Mouse (Mus musculus) layer of hippocampus, adult 2 months (tissue): ENCODE data around the gene Gins2. TPM values are rescaled to one million over a fixed set of nuclear protein-coding genes. Genes with fewer than 3 reads are reported as not detected.

Experiments used
- DNase-seq, 2 experiments: peaks; one replicate each; pipeline ENCODE4 v3.0.0; 2022; ENCODE audit warnings: low spot score in 2 of 2
- H3K27ac ChIP-seq: fragments of 200-600 bp; 2 replicates; pipeline ENCODE4 v1.8.1; 2022
- H3K4me3 ChIP-seq: fragments of 200-600 bp; 2 replicates; pipeline ENCODE4 v1.8.1; 2022; ENCODE audit warnings: mild to moderate bottlenecking
- CTCF ChIP-seq: fragments of 200-600 bp; conservative IDR thresholded peaks from 2 replicates; pipeline ENCODE4 v1.8.1; 2022; ENCODE audit warnings: antibody characterized with exemption, mild to moderate bottlenecking, moderate library complexity
- total RNA-seq, 2 experiments: library from RNA; stranded (reverse); gene quantifications; 2 replicates each; pipeline ENCODE4 v1.2.3; 2021

Gene Gins2
- total RNA-seq, 2 experiments from 2014 or later, result 5.2 to 6.2 TPM

DNA sequence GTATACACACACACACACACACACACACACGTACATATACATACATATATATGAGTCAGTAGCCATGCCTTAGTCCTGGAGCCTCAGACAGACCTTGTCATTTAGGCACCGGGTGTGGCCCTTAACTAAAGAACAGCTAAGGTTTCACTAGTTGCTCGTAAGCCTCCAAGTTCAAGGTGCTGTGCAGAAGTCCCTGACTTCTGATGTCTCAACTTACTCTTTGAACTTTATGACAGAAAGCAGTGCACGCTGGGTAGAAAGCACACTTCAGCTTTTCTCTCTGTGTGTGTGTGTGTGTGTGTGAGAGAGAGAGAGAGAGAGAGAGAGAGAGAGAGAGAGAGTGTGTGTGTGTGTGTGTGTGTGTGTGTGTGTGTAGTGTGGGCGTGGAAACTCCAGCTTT lies 44.9 kb downstream of the Gins2 start:
- no peak for TF ChIP-seq CTCF
- no peak overlapping the region for H3K27ac ChIP-seq
- DNase-seq, result no peak
- H3K4me3 ChIP-seq, result no peak overlapping the region

DNA sequence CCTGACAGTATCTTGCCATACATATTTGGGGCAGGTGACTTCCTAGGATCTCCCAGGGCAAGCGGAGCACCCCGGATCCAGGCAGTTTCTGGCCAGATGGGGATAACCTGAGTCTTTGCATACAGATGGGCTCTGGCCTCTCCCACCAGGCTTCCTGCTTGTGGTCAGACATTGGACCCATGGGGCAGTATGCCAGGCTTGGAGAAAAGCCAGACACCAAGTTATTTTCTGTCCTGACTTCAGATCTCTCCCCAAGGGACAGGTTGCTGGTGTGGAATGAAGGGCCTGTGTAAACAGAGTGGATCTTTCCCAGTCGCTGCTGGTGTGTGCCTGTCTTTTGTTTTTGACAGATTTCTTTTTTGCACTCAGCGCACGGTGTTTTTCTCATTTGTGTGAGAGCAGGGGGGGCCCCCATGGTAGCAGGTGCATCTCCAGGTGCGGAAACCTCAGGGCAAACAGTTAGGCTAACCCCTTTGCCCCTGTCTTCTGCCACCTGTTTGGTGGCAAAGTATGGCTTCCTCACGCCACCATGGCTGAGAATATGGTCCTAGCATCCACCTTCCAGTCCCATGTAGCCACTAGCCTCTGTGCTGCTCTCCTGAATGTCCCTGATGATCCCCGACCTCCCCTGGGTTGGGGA lies 45.6 kb downstream of the Gins2 start:
- Histone ChIP-seq H3K27ac (0 out of 2 replicates have a peak overlapping the region, but pooled peaks have one; percentile 1), H3K4me3 (no peak overlapping the region)
- TF ChIP-seq CTCF, result no peak
- no peak for DNase-seq

DNA sequence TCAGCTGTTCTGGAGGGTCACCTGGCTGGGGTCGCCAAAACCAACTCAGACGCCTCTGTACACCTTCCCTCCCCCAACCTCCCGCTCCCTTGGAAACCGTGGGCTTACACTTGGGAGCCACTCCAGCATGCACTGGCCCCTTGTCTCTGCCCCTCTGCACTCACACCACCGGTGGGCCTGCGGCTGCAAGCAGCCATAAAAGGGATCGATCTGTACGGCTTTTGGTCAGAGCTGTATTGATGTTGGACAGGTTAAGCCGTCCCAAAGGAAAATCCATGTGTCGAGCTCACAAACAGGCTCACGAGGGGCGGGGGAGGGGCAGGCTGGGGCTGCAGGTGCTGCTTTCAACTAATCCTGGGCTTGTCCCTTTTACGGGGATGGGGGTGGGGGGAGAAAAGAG lies 46.1 kb downstream of the Gins2 start:
- Histone ChIP-seq H3K27ac (peak overlapping the region; percentile 65; the same call in 1 of the 2 replicates), H3K4me3 (no peak overlapping the region)
- no peak for DNase-seq
- no peak for TF ChIP-seq CTCF

DNA sequence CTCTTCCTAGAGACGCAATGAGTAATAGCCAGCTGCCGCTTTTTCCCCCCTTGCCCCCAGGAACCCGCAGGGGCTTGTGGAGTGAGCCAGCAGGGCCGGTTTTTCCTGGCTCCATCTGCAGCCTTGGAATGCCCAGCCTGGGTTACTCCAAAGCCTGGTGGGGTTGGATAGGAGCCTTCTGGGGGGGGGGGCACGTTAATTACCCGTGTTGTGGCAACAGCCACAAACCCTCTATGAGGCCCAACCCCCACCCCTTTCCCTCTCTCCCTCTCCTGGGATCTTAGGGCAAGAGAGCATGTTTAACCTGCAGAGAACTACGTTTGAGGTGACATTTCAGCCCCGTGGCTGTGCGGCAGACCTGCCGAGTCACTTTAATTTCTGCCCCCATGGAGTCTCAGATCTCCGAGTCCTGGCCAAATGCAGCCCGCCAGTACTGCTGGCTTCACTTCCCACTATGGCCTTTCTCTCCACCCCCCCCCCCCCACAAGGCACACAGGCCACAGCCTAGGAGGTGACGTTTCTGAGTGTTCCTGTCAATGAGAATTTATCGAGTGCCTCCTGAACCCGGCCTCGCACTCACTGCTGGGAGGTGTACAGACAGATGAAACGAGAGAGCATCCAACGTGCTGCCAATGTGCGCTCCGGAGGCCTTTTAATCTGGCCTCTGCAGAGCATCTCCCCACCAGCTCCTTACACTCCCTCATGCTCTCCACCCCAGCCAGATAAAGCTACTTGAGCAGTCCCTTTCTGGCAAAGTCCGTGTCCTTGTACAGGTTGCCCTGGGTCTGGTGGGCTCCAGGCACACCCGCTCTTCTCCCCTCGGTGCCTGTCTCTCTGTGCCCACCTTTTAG lies 49.1 kb downstream of the Gins2 start:
- Histone ChIP-seq H3K4me3 (peak overlapping the region; percentile 60), H3K27ac (peak overlapping the region; percentile 99)
- no peak for DNase-seq
- no peak for TF ChIP-seq CTCF

DNA sequence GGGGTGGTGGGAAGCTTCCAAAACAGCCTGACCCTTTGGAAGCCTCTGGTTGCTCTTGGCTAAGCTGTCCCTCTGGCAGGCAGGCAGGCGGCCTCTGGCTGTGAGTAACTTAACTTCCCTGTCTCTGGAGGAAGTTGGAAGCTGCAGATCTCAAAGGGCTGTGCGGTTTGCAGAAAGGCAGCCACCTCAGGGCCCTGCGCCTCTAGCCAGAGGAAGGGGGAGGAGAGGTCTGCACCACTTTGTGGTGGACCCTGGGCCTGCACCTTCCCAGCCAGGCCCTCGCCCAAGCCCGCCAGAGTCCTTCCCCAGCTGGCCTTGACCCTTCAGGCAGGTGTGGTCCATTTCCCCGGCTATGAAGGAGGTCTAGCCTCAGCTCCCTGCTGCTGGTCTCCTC lies 49.7 kb downstream of the Gins2 start:
- H3K27ac ChIP-seq, result peak overlapping the region; percentile 99
- H3K4me3 ChIP-seq, result peak overlapping the region; percentile 60
- DNase-seq, result no peak
- TF ChIP-seq CTCF, result no peak

DNA sequence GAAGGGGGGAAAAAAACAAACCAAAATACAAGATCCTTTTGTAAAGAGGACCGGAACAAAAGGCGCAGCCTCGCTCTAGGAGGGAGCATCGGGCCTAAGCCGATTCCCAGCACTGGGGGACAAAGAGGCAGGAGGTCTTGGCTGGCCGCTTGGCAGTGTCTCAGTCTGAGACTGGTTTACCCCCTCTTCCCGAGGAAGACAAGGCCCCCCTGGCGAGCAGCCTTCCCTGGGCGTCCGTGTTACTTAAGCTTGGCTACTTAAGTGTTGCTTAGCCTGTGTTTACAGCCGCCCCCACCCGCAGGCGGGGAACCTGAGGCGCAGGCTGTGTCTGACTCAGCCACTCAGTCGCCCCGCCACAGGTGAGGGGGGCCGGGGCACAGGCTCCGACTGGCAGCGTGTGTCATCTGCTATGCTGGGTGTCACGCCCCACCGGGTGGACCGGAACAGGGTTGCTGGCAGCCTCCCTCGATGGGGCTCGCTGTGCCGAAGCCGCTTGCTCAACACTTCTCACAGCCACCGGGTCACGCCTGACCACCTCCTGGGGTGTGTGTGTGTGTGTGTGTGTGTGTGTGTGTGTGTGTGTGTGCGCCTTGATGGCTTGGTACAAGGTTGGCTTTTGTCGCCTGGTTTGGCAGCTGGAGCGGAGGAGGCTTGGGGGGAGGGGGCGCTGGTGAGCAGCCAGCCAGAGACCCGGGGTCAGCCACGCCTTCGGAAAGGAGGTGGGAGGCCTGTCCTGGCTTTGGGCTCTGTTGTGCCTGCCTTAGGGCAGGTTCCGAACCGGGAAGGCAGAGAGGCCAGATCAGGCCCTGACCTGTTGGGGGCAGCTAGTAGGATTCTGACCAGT lies 50.5 kb downstream of the Gins2 start:
- no peak for TF ChIP-seq CTCF
- peak overlapping the region; percentile 60 for H3K4me3 ChIP-seq

DNA sequence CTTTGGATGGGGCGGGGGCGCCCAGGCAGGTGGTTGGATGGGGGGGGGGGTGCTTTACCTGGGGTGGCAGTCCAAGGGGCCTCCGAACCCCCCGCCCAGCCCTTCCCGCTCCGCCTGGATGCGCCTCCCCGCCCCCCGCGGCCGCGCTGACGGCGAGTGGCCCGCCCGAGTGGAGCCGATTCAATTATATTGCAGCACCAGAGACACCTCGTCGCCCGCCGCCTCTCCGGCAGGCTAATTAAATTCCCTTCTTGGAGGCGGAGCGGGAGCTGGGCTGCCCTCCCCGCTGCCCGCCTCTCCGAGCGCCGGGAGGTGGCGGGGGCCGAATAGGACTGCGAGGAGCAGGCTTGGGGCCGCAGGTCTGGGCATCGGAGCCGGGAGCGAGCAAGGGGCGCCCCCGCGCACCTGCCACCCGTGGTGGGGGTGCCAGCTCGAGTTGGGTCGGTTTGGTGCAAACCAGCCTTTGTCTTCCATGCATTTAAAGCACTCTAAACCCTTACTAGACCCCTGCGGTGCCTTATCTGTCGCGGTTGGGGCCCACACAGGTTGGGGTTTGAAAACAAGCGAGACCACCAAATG lies 51.2 kb downstream of the Gins2 start:
- DNase-seq, result peak; percentile 63 to 67
- peak overlapping the region; percentile 60 for H3K4me3 ChIP-seq
- TF ChIP-seq CTCF, result no peak; the same call in 1 of the 2 replicates
- peak overlapping the region; percentile 99 for H3K27ac ChIP-seq

More for the DNA sequence above, 50.5 kb downstream of the Gins2 start:
- no peak for DNase-seq
- H3K27ac ChIP-seq, result peak overlapping the region; percentile 99

DNA sequence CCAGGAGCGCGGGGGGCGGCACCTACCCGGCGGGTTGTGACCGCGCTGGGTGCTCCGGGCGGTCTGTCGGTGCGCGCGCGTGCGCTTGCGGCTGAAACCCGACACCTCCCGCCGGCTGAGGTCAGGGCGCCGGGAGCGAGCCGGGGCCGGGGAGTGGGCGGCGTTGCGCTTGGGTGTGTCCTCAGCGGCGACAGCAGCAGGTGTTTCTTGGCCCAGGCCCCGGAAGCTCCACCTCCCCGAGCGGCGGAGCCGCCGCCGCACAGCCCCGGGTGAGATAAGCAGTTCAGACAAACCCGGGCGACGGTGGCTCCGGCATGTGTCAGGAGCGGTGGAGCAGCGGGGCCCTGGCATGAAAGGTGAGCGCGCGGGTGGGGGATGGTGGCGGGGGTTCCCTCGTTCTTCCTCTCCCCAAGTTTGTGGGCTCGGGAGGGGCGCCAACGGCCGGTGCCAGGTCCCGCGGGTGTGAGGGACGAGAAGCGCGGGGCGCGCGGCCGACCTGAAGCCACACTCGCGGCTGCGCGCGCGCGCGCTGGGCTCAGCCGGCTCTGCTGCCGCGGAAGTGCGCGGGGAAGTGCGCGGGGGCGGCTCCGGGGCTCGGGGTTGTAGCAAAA lies 51.8 kb downstream of the Gins2 start:
- TF ChIP-seq CTCF, result no peak
- no peak for DNase-seq

DNA sequence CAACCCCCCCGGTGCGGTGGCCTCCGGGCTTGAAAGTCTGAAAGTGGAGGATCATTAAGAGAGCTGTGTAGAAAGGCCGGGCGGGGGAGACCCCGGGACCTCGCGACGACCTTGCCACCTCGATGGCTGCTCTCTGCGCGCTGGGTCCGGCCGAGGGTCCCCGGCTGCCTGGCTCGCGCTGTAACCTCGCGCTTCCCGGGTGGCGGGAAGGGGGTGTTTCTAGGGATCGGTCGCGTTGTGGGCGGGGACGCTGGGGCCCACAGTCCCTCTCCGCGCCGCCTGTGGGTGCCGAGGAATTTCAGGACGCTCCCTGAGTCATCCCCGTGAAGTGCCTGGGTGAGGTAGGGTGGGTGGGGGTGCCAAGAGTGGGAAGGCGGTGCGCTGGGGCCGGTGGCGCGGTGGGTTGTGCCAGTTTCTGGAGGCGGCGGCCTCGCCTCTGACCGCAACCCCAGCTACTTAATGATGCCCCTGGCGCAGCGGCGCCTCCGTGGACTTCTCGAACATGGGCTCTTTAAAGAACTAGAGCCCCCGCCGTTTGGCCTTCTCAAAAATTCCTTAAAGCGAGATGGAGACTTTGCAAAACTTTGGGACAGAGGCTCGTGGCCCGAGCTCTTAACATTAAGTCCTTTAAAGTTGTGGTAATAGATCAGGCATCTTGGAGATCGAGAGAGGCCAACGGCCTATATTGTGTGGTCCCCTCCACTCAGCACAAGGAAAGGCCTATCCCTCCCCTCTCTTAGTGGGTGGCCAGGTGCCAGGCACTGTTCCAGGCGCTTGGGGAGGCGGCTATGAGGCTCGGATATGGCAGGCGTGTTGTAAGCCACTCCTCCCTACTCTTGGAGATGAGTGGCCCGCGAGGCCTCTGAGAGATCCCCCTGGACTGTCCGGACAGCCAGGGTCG lies 52.5 kb downstream of the Gins2 start:
- peak overlapping the region; percentile 99 for H3K27ac ChIP-seq
- DNase-seq, result peak in 1 of 2 experiments; percentile 69
- no peak for TF ChIP-seq CTCF
- H3K4me3 ChIP-seq, result peak overlapping the region; percentile 60

More for the DNA sequence above, 51.8 kb downstream of the Gins2 start:
- peak overlapping the region; percentile 60 for H3K4me3 ChIP-seq
- peak overlapping the region; percentile 99 for H3K27ac ChIP-seq

DNA sequence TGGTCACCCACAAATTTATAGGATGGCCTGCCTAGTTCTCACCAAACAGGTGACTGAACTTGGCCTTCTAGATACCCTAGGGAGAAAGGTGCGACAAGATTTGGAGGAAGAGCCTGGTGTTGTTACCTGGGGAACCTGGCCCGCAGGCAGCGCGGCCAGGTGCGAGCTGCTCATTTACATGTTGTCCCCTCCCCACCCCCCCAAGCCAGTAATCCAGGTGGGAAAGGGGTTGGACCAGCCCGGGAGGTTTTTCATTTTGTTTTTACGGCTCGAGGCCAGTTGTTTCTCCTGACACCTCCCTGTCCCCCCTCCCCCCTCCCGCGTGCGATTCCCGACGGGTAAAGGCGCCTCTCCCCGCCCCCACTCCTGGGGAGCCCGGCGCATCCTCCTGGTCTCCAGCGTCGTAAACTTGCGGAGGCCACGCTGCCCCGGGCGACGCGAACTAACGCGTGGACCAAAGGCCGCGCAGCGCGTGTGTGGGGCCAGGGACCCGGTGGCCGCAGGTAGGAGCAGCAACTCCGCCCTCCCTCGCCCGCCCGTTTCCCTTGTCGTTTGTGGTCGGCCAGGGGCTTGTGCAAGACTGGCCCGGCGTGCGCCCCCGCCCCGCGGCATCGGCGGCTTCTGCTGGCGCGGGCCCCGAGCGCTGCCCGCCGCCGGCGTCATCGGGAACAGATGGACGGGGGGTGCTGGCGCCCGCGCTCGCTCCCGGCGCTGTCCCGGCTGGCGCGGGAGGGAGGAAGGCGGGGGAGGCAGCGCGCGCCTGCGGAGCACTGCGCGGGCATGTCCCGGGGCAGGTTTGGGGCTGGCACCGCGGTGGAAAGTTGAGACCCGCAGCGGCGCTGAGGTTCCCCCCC lies 53.4 kb downstream of the Gins2 start:
- Histone ChIP-seq H3K27ac (peak overlapping the region; percentile 99), H3K4me3 (peak overlapping the region; percentile 60)
- TF ChIP-seq CTCF, result no peak
- DNase-seq, result peak; percentile 65 to 80
